Comparison of ENCODE assay signal across 9 mouse cellular contexts in the genomic region with DNA sequence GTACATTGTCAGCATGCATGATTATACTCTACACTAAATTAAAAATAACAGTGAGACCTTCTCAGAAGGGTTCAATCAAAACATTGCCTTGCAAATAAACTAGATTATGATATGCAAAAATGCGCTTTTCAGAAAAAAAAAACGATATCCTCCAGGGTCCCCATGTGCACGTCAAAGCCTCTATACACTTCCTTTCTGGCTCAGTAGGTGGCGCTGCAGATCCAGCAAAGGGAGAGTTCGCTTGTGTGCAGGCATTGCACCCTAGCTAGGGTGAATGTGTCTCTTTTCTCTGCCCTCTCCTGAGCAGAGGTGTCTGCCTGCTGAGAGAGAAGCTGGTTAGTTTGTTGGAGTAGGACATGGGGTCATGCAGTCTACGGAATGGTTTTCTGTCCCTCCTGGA.
DNase-seq lines count a peak whose midpoint lies in the region; ATAC-seq and TF ChIP-seq lines count a peak whose summit lies in the region.
"Had no signal": no experiment of that assay in that cellular context is flagged by ENCODE, and none has a peak within 500 bp of the region (broad histone marks: within the 10 kb centered on the region; RNA-seq: fewer than 3 reads in every experiment).

No protein-coding gene starts in this region.

- peak overlapping the region in 1 of 2 experiments; percentile 29; a peak in 2 of 4 replicates for H3K4me3 ChIP-seq in MEL (ENCODE audit: control insufficient read depth in 1 of 2, insufficient read depth in 1 of 2, low read depth in 2 of 2, low read length in 2 of 2)
- H3K4me3 ChIP-seq in forebrain, postnatal 0 days (ENCODE audit: low read depth, low read length): no peak overlapping the region
- no peak overlapping the region for H3K4me3 ChIP-seq in hindbrain, embryonic 11.5 days (ENCODE audit: low read depth, low read length)

- peak; percentile 99 for TF ChIP-seq RAD21 in MEL (IDR thresholded peaks at IDR 0.05; ENCODE audit: low read depth, low read length)

- peak; percentile 98 for ATAC-seq in forebrain, postnatal 0 days
- ATAC-seq in hindbrain, embryonic 11.5 days (ENCODE audit: low FRiP score): peak; percentile 83

- no peak overlapping the region for H3K9ac ChIP-seq in MEL (ENCODE audit: control insufficient read depth, low read depth, low read length, poor library complexity, severe bottlenecking)
- H3K9ac ChIP-seq in forebrain, postnatal 0 days: no peak overlapping the region
- H3K9ac ChIP-seq in hindbrain, embryonic 11.5 days (ENCODE audit: low read depth, low read length): no peak overlapping the region

- no peak for TF ChIP-seq EP300 in MEL (IDR thresholded peaks at IDR 0.05; ENCODE audit: low read depth in 1 of 2, low read length in 2 of 2)

- TF ChIP-seq CTCF in MEL (IDR thresholded peaks at IDR 0.05 in 2 of 3, conservative IDR thresholded peaks at IDR 0.05 in 1 of 3; ENCODE audit: control insufficient read depth in 1 of 3, insufficient read depth in 1 of 3, low read depth in 2 of 3, low read length in 3 of 3, poor library complexity in 1 of 3, severe bottlenecking in 1 of 3): peak; percentile 90 to 99 (median 95)
- TF ChIP-seq CTCF in forebrain, postnatal 0 days (IDR thresholded peaks at IDR 0.05; ENCODE audit: low read depth): peak; percentile 98

- H3K27me3 ChIP-seq in MEL (ENCODE audit: control insufficient read depth in 1 of 2, insufficient read depth in 2 of 2, low read length in 2 of 2): no peaks in the 10 kb centered on the region
- H3K27me3 ChIP-seq in forebrain, postnatal 0 days (ENCODE audit: insufficient read depth, low read length): no peaks in the 10 kb centered on the region
- H3K27me3 ChIP-seq in hindbrain, embryonic 11.5 days (ENCODE audit: control insufficient read depth, insufficient read depth, low read length): no peaks in the 10 kb centered on the region

- peaks cover 0 to 16% of the 10 kb centered on the region in 2 experiments; a peak in 3 of 4 replicates for H3K4me1 ChIP-seq in MEL (ENCODE audit: control insufficient read depth in 1 of 2, insufficient read depth in 2 of 2, low read length in 2 of 2)
- no peaks in the 10 kb centered on the region for H3K4me1 ChIP-seq in forebrain, postnatal 0 days (ENCODE audit: insufficient read depth)
- H3K4me1 ChIP-seq in hindbrain, embryonic 11.5 days (replicated peaks; ENCODE audit: control insufficient read depth, insufficient read depth, low read length): no peaks in the 10 kb centered on the region

- peaks cover 0 to 14% of the 10 kb centered on the region in 2 experiments; a peak in 2 of 4 replicates for H3K36me3 ChIP-seq in MEL (ENCODE audit: control insufficient read depth in 1 of 2, insufficient read depth in 2 of 2, low read length in 2 of 2)
- no peaks in the 10 kb centered on the region for H3K36me3 ChIP-seq in forebrain, postnatal 0 days (ENCODE audit: insufficient read depth)
- no peaks in the 10 kb centered on the region for H3K36me3 ChIP-seq in hindbrain, embryonic 11.5 days (ENCODE audit: control insufficient read depth, insufficient read depth, low read length)

- TF ChIP-seq POLR2A in MEL (IDR thresholded peaks at IDR 0.05; ENCODE audit: control insufficient read depth in 1 of 2, insufficient read depth in 1 of 2, low read depth in 1 of 2, low read length in 2 of 2, poor library complexity in 1 of 2): no peak

- H3K27ac ChIP-seq in MEL (ENCODE audit: control insufficient read depth, low read depth, low read length): no peak overlapping the region
- no peak overlapping the region for H3K27ac ChIP-seq in forebrain, postnatal 0 days (ENCODE audit: low read depth, low read length)
- H3K27ac ChIP-seq in hindbrain, embryonic 11.5 days (ENCODE audit: low read depth, low read length): no peak overlapping the region
- H3K27ac ChIP-seq: macrophage had no signal

- H3K79me2 ChIP-seq in MEL (ENCODE audit: control insufficient read depth, insufficient read depth, low read length, poor library complexity): no peaks in the 10 kb centered on the region

- no peaks in the 10 kb centered on the region for H3K9me3 ChIP-seq in MEL (replicated peaks; ENCODE audit: insufficient read depth, low read length)
- H3K9me3 ChIP-seq in forebrain, postnatal 0 days (ENCODE audit: low read length): no peaks in the 10 kb centered on the region
- no peaks in the 10 kb centered on the region for H3K9me3 ChIP-seq in hindbrain, embryonic 11.5 days (ENCODE audit: control insufficient read depth, low read length)

- no peak overlapping the region for H3K4me2 ChIP-seq in forebrain, postnatal 0 days (ENCODE audit: low read depth)
- H3K4me2 ChIP-seq in hindbrain, embryonic 11.5 days (replicated peaks; ENCODE audit: low read depth, low read length): no peak overlapping the region

- DNase-seq in MEL (ENCODE audit: low read depth, low spot score): peak; percentile 92
- peak; percentile 62 for DNase-seq in cerebellum, adult 11 months
- DNase-seq in forebrain, postnatal 0 days: peak; percentile 94
- DNase-seq in hindbrain, embryonic 11.5 days (ENCODE audit: low spot score): peak; percentile 92
- peak; percentile 69 for DNase-seq in layer of hippocampus, adult 9-10 months (ENCODE audit: low spot score)
- peak; percentile 87 for DNase-seq in lung, postnatal 14 days
- peak; percentile 42 for DNase-seq in retina, adult 2 months (ENCODE audit: low read depth, low spot score)
- DNase-seq in thymus, postnatal 25 days: peak; percentile 91

- WGBS in forebrain, postnatal 0 days: 9% methylated on average over 6 of the region's 6 CpGs
- WGBS in hindbrain, embryonic 11.5 days: 15% methylated on average over 6 of the region's 6 CpGs

TF ChIP-seq in MEL, 35 proteins besides CTCF, POLR2A, EP300 and RAD21:
- TF ChIP-seq MYC (IDR thresholded peaks at IDR 0.05; ENCODE audit: low read depth, low read length) (peak; percentile 85; the same call in 1 of the 2 replicates), SMC3 (IDR thresholded peaks at IDR 0.05; ENCODE audit: low read depth, low read length) (peak; percentile 95), SIN3A (IDR thresholded peaks at IDR 0.05; ENCODE audit: low read length) (peak; percentile 53; the same call in 1 of the 2 replicates), POLR2AphosphoS2 (IDR thresholded peaks at IDR 0.05; ENCODE audit: low read length) (no peak), MXI1 (IDR thresholded peaks at IDR 0.05; ENCODE audit: low read depth, low read length) (peak; percentile 68; the same call in 1 of the 2 replicates), ZNF384 (IDR thresholded peaks at IDR 0.05; ENCODE audit: low read depth, low read length) (peak; percentile 93), GABPA (IDR thresholded peaks at IDR 0.05; ENCODE audit: low read depth, low read length) (no peak), ZC3H11A (IDR thresholded peaks at IDR 0.05; ENCODE audit: low read depth, low read length) (peak; percentile 90)

Comparison
In these comparisons a context has a peak if more than half of its experiments do, and no peak if none do; other contexts are left out.
1. DNase-seq: peak in every context shown above with its lines; median percentile 94 in forebrain, postnatal 0 days; 92 in MEL; 92 in hindbrain, embryonic 11.5 days; 91 in thymus, postnatal 25 days; 87 in lung, postnatal 14 days; 69 in layer of hippocampus, adult 9-10 months; 62 in cerebellum, adult 11 months; 42 in retina, adult 2 months.